Mouse (Mus musculus) megakaryocyte, adult 5-6 weeks (primary cell): ENCODE measurements around the gene Mvb12a. TPM values are rescaled to one million over a fixed set of nuclear protein-coding genes. Genes with fewer than 3 reads are reported as not detected.
A peak's percentile ranks its signal among the peaks of the same experiment; 100 is the strongest.
"Not testable (repeated sequence)": the region's sequence is repeated elsewhere in the genome, so short reads cannot be mapped to it uniquely, and the experiment has no call there.

Source experiments
- ATAC-seq: 2 replicates; pipeline ENCODE4 v1.8.0; 2016; ENCODE audit warnings: mild to moderate bottlenecking, inconsistent platforms; ENCODE audit not compliant: poor library complexity, severe bottlenecking
- total RNA-seq, 2 experiments: library from RNA; stranded (forward) in 1 of 2; stranded (reverse) in 1 of 2; fragments of 153-499, 151-499 nt in 1 of 2; fragments of 221-1000, 200-1000 nt in 1 of 2; gene quantifications; 2 replicates each; pipeline versions ENCODE4 v1.2.3 to v1.2.4; 2015 to 2017

Mvb12a gene
- total RNA-seq, 2 experiments from 2014 or later: 48.5 to 68.8 TPM

DNA sequence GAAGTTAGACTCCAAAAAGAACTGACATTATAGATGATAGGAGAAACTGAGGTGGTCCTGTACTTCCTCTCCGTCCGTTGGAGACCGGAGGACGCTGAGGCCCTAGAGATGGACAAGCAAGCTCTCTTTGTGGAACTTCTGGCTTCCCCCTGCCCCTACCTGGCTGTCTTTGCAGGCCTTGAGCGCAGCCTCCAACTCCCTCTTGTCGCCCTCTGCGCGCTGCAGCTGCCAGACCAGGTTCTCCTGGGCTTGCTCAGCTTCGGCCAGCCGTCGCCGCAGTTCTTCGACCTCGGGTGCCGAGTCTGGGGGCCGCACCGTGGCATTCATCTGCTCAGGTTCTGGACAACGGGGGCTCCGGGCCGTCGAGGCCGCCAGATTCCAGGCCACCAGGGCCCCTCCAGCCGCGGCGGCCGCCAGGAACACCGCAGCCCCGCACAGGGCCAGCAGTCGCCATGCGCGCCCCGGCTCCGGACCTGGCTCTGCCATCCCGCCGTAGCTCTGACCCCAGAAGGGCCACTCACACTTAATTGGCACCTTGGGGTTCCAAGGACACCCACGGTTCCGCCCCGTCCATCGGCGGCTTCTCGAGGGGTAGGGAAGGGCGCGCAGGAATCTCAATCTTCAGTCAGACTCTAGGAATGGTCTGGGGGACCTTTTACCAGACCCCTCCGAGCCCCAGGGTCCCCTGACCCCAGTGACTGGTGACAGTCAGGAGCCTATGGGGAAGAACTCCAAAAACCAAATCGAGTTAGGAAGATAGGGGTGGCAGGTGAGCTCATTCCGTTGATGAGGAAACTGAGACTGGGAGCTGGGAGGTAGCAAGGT, 17.3 kb upstream of the Mvb12a start, which contains the start of gene Ccdc194:
Ccdc194 (minus strand) TSS at position 486 of the 825 bp plus-strand sequence.
- ATAC-seq: no peak

DNA sequence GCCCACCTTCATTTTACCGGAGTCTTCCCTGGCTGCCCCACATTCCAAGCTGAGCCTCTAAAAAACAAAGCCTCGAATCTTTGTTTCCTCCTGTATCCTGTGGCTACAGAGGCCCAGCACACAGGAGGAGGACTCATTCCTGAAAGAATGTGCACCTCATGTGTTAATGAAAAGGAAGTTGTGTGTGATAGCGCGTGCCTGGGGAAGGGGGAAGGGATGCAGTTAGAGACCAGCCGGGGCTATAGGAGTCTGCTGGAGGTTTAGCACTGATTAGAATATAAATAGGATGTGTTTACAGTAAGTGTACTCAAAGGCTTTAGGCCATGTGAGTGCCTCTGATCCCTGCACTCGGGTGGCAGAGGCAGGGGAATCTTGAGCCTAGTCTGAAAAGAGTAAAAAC, 16.4 kb upstream of the Mvb12a start:
- no peak for ATAC-seq

DNA sequence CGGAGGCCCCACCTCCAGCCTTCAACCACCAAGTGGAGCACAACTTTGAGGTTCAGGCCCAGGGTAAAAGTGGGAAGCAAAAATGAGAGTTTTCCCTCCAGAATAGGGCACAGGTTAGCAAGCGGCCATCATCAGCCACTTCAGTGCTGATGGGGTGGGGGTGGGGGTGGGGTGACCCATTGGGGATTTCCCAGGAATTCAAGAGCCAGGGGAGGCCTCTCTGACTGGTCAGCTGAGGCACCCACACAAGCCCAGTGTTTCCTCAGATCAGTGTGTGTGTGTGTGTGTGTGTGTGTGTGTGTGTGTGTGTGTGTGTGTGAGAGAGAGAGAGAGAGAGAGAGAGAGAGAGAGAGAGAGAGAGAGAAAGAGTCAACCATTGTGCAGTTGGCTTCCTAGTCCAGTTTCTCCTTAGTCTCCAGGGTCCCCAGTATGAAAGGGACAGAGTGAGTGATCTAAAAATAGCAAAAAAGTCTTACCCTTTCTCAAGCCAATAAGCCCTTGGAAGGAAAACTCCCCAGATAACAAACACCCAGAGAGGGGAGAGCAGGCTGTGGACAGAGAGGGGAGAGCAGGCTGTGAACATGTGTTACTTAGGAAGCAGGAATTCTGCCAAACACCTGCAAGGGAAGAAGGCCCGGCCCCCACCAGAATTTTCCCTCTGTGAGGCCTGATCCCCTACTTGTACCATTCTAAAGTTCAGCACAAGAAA, 15.4 kb upstream of the Mvb12a start:
- no peak for ATAC-seq

DNA sequence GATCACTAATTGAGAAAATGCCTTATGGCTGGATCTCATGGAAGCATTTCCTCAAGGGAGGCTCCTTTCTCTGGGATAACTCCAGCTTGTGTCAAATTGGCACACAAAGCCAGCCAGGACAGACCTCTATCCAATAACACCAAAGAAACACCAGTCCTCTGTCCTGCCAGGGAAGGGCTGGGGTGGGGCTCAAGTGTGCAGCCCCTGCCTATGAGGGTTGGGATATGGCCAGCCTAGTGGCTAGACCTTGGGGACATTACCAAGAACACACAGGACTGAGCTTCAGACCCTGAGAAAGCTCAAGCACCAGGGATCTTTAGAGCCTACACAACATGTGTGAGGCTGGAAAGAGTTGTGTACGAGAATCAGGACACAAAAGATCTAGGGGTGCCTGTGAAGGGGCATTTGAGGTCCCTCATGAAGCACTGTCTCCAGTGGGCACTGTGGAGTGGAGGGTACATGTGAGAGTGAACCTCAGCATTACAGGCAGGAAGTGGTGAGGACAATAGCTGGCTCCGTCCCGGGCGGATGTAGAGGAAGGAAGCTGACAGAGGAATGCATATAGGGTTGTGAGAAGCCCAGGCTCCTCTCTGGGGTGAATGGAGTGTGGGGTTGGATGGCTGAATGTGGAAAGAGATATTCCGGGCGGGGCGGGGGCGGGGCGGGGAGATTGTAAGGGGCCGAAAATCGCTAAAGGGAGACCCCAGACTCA, 14.2 kb upstream of the Mvb12a start:
- ATAC-seq: peak; percentile 80

DNA sequence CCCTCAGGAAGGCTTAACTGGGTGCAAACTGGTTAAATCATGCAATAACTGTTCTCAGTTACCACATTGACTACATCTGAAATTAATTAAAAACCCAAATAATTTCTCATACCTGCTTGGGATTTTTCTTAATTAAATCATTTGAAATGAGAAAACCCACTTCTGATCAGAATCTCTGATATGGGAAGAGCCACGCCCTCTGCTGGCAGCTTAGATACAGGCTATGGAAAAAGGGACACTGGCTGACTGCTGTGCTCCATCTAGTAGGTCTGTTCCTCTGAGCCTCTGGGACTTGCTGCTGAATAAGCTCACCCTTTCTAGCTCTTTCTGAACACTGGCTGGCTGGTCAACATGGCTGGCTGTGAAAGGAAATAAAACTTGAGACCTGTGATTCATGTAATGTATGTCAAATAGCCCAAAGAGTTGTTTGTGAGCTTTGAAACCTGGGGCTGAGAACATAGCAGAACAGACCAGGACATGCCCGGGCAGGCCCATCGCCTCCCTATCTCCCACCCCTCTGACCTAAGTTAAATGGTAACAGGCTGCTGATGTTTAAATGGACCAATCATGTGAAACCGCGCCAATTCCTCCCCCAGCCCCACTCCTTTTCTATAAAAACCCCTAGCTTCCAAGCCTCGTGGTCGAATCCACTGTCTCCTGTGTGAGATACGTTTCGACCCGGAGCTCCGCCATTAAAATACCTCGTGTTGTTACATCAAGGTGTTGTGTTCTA, 11.8 kb upstream of the Mvb12a start:
- not testable (repeated sequence) for ATAC-seq

DNA sequence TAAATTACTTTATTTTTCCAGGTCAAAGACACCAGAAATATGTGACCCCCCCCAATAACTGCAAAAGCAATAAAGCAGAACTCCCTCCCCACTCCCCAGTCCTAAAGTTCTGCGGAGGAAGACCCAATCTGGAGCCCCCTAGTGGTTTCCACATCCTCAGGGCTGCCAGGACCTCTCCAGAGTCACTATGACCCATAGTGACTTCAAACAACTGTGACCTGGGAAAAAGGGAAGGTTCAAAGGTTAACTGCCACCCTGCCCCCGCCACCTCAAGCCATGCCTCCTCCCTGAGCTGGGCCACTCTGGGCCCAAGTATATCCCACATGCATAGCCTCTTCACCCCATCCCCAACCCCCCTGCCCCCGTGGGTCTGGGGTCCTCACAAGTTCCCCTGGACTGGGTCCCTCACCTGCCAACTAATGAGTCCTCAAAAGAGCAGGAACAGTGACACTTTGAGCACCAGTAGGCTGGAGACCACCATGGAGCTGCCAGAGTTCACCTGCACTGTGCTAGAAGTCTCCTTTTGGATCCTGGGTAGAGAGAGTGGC, 8.4 kb upstream of the Mvb12a start:
- no peak for ATAC-seq

DNA sequence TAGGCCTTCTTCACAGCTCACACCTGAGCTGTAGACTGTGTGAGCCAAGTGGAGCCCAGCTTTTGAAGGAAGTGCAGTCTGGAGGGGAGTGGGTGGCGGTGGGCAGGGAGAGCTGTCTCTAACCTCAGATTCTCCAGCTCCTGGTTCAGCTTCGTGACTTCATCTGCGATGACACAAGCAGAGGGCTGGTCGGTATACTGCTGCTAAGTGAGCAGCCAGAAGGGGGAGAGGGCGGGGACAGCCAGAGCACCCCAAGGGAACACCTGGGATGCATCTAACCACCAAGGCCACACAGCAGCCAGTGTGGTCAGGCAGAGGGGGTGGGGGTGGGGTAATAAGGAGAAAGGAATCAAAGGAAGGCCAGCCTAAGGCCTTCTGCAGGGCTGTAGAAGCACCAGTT, 7.1 kb upstream of the Mvb12a start:
- no peak for ATAC-seq

DNA sequence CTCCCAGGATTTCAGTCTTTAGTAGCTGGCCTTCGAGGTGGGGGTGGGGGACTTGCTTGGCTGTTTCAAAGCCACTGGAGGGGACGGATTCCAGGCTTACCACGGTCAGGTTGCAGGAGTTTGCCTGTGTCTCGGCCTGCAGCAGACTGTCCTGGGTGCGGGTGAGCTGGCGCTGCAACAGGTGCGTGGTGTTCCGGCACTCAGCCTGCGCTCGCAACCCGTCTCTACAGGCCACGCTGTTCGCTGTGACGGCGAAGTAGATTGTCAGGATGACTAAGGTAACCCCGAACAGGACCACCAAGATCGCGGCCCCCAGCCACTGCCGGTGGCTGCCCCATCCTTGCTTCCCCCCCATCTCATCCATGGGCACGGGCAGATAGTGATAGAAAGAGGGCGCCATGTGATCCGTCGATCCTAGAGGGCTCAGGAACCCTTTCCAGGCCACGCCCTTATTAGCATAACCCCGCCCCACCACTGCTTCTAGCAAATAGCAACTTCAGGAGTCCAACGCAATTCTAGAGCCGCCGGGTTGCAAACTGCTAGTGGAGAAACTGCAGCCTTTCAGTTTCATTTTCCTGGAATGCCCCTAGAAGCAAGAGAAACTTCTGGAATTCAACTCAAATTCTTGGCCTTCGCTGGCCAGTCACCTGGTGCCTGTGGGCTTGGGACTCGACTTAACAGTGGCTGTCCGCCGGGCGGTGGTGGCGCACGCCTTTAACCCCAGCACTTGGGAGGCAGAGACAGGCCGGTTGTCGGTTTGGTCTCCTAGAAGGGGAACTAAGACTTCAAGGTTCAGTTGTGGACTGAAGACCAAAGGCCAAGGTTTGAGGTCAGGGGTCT, 5.5 kb upstream of the Mvb12a start, which contains the start of gene Bst2:
Bst2 (minus strand) TSS at position 429 of the 840 bp plus-strand sequence.
- ATAC-seq: peak; percentile 96

DNA sequence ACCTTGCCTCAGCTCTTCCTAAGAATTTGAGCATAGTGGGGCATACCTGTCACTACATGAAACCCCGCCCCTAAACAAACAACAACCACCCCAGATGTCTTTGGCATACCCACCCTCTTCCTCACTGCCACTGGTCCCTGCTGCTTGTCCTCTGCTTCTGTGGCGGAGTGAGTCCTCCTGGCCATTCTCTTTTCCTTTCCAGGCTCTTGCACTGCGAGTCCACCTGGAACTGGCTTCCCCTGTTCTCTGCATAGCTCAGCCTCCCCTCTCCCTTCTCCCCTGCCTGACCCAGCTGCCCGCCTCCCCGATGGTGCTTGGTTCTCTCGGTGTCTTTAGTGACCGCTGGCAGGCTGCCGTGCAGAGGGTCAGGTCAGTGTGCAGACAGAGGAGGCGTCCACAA, 1.0 kb downstream of the Mvb12a start:
- no peak for ATAC-seq

DNA sequence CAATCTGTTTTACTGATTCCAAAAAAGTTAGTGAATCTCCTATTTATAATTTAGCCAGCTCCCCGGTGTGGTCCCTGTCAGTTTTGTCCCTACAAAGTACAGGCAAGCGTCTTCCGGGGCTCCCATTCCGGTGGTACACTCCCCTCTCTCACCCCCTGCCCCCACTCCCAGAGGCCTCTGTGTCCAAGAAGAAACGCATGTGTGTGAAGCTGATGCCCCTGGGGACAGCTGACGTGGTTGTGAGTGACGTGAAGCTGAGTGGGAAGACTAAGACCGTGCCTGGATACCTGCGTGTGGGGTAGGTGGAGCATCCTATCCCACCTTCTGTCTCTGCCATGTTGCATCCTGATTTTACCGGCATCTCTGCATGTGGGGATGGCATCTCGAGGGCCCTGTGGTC, 2.3 kb downstream of the Mvb12a start:
- no peak for ATAC-seq

DNA sequence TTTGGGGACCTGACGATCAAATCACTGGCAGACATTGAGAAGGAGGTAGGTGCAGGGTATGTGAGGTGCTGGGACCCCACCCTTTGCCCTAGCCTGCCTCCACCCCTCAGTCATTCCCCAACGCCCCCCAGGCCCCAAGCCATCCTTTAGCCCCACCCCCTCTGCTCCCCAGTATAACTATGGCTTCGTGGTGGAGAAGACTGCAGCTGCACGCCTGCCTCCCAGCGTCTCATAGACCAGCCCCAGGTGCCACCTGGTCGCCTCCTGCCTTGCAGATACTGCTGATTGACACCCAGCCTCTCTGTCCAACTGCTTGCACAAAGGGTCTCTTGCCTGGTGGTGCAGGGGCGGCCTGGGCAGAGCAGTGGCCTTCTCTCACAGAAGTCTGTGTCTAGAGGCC, 4.9 kb downstream of the Mvb12a start:
- ATAC-seq: no peak

DNA sequence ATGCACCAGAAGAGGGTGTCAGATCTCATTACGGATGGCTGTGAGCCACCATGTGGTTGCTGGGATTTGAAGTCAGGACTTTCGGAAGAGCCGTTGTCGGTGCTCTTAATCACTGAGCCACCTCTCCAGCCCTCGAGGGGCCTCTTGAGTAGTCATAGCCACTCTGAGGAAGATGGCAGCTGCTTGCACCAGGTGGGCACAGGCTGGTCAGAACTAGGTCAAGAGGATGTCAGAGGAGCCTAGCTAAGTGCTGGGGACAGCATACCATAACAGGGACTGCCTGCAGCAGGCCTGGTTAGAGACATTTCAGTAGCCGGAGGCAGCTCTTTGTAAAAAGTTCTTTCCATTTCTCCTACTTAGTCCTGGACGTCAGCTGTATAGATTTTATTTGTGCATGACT, 8.0 kb downstream of the Mvb12a start:
- no peak for ATAC-seq

DNA sequence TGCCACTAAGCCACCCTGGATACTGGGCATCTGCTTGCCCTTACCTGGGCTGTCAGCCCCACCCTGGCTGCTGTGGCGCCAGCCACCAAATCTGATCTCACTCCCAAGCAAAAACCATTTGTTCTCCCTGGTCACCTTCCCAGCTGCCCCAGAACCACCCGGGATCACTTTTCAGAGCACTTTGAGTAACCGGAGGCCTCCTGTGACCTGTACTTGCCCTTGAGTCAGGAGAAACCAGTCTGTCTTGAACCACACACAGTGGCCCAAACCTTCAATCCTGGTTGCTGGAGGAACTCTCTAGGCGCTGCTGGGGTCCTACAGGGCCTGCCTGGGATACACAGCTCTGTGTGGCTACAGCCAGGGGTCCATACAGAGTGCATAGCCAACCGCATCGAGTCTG, 10.0 kb downstream of the Mvb12a start:
- no peak for ATAC-seq

DNA sequence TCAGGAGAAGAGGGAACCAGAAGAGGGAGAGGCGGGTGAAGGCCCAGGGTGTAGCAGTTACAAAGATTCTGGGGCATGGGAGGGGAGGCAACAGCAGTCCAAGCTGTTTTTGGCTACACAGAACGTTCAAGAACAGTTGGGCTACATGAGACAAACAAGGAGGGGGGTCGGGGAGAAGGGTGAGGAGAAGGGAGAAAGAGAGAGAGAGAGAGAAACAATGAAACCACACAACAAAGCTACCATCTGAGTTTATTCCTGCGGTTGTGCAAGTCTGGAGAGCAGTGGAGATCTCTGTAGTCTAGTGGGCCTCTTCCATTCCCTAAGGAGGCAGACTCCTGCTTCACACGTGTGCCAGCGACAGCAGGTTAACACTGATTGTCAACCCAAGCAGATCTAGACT, 11.3 kb downstream of the Mvb12a start:
- no peak for ATAC-seq

DNA sequence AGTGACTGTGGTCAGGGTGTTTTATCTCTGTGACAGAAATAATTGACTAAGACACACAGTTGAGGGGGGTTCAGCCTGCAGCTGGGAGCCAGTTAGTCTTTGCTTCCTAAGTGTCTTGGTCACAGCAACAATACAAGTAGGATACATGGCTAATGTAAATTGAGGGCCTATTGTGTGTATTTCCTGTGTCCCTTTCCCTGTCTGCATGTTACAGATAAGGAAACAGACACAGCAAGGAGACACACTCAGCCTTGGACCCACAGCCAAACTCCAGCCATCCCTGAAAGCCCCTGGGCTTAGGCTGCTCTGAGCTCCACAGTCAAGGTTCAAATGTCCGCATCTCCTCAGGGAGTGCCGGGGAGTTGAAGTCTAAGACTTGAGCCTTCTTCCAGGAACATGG, 11.9 kb downstream of the Mvb12a start:
- ATAC-seq: no peak

DNA sequence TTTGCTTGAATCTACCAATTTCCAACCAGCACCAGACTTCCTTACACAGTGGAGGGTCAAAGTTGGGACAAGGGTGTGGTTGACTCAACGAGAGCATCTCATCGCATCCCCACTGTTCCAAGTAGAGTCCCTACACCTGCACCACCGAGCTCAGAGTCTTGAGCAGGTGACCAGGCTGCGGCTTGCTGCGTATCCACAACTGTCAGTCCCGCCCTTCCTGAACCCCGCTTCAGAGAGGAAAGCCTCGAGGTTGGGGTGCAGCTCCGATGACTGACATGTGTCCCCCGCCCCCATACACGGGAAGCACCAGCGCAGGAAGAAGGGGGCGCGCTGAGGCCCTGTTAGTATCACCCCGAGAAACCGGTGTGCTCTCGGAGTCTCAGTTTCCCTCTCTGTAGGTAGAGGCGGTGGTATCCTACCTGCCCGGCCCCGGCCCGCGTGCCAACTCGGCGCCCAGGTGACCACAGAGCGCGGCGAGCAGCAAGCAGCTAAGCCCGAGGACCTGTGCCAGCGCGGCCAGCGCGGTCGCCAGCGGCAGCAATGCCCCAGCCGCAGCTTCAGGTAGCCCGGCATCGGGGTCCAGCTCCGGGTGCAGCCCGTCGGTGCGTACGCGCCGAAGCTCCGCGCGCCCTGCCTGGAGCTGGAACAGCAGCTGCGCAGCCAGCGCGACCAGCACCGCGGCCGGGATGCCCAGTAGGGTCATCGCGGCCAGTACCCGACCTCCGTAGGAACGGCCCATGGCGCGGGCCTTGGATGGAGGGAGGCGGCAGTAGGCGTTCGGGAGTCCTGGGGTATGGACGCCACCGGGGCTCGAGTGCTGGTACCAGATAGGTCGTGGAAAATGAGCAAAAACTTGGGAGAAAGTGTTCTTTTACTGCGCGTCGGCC, 15.6 kb downstream of the Mvb12a start, which contains the start of gene Tmem221:
Tmem221 (minus strand) TSS at position 801 of the 887 bp plus-strand sequence.
- no peak for ATAC-seq

DNA sequence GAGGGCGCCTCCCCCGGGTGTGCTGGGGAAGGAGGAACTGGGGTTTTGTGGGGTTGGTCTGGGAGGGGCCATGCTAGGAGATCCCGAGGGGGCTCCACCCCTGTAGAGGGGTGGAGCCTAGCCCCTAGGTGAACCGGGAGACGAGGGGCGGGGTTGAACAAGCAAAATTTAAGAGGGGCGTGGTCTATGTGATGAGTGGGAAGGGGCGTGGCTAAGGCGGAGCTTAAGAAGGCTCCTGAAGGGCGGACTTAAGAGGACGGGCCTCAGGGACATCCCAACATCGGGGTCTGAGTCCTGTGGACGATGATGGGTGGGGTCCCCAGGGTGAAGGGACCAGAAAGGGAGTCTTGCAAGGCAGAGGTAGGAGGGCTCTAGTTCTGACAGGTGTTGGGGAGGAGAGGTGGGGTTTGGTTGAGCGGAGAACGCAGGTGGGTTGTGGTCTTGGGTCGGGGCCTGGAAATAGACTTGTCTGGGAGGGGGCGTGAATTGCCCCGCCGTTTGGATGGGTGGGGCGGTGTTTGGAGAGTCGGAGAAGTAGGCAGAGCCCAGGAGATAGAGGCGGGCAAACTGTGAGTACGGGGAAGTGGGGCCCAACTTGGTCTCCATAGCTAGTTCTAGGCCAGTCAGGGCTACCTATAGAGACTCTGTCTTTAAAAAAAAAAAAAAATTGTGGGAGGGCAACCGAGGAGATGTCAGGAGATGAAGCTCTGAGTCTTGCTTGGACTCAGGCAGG, 16.4 kb downstream of the Mvb12a start:
- ATAC-seq: peak; percentile 58

DNA sequence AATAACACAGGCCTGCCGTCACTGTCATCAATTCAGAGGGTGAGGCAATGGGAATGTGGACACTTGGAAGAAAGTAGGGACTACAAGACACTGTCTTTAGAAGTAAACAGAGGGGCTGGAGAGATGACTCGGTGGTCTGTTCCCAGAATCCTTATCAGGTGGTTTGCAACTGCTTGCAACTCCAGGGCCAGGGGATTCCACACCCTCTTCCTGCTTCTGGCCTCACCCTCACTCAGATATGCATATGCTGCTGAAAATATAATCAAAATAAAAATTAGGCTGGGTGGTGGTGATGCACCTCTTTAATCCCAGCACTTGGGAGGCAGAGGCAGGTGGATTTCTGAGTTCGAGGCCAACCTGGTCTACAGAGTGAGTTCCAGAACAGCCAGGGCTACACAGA, 17.3 kb downstream of the Mvb12a start:
- ATAC-seq: no peak
